Mouse (Mus musculus): ENCODE measurements at regions not wholly inside any gene's neighbourhood (a gene's known extent, or its start where the extent isn't known, plus 50 kb on each side); places are given as distances from the start of the nearest gene placed in this dataset.
"Not testable (repeated sequence)": the region's sequence is repeated elsewhere in the genome, so short reads cannot be mapped to it uniquely, and the experiment has no call there.

DNA sequence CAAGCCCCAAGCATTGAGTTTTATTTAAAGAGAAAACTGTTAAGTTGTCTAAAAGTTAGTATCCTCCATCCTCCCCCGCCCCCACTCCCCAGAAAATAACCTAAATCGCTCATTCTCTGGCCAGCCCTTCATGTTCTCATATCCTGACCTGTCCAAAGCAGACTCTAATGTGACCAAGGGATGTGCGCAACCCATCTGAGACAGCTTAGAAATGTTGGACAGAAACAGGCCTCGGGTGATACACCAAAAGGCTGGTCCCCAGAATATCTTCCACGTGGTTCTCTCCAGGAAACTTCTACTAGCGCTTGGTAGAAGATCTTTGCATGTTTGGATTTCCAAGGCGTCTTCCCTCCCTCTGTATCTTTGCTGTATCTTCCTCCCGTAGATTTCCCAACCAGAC lies 482.8 kb downstream of the Tns1 start:
- DNase-seq, result no peak

- no peak for DNase-seq
Measured at GRCm38 (mm10) chr1:73640726-73641451, 483.4 kb downstream of the Tns1 start.

DNA sequence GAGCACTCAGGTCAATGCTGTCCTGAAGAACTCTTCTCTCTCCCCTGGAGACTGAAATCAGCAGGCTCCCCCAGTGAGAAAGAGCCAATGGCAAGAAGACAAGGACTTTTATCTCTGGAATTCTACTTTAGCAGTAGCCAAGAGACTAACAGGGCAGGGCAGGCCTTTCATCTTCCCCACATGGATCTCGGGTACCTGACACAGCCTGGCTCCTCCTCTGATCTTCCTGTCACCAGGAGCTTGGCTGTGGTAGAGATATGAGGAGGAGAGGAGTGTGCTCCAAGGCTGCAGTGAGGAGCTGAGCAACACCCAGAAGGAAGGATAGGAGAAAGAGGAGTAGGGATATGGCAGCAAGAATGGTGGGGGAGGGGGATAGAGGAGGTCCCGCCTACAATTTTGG lies 488.5 kb downstream of the Tns1 start:
- DNase-seq, result no peak

DNA sequence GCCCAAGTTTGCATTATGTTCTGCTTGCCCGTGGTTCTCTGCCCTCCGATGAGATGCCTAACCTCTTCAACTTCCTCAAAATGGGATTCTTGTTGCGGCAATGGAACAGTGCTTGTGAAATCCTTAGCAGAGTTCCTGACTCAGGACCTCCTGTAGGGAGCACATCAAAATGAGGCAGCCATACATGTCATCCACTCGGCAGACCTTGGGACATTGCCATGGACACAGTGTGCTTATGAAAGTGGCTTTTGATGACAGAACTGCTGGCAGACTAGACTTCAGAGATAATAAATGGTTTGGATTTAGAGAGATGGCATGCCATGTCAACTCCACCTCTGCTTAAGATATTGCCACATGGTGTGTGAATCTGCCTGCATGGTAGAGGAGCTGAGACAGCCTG lies 489.4 kb downstream of the Tns1 start:
- no peak for DNase-seq

- no peak for DNase-seq
Measured at GRCm38 (mm10) chr1:73633071-73633470, 491.2 kb downstream of the Tns1 start.

- DNase-seq, result no peak
Measured at GRCm38 (mm10) chr1:73630363-73630762, 493.9 kb downstream of the Tns1 start.

DNA sequence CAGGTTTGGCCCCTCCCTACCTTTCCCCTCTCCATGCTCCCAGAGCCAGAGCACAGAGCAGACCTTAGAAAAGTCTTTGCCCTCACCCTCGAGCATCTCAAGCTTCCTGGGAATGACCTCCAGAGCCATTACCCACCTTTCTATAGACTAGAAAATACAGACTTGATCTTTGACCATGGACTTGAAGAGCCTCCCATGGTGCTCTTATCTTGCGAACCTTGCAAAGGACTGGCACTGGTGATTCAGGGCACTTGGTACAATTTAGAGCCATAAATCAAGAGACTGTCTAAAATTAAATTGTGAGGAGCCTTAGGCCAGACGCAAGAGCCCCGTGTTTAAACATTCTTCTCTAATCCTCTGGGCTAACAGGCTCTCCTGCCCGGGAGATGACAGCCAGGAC lies 498.9 kb downstream of the Tns1 start:
- no peak for DNase-seq

DNA sequence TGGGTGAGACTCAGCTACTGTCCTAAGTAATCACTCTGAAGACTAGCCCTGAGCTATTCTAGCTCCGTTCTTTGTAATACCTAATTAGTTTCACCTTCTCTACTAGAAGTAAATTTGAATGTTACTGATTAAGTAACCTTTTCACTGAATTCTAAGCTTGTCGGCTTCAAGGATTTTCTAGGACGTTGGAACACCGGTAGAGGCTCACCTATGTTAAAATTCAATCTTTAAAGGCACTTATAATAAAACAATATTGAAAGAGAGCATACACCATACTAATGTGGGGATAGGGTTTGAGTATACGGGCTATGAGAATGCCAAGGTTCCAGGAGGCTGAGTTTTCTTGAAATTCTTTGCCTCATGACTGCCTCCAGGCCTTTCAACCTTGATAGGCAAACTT lies 503.1 kb downstream of the Tns1 start:
- not testable (repeated sequence) for DNase-seq

- peak; percentile 21 for DNase-seq
Measured at GRCm38 (mm10) chr1:73618551-73619170, 505.6 kb downstream of the Tns1 start.

GRCm38 (mm10) chr1:73593653-73594385 lies 530.4 kb downstream of the Tns1 start:
- DNase-seq, result no peak

- no peak for DNase-seq
Measured at GRCm38 (mm10) chr1:73591342-73592099, 532.7 kb downstream of the Tns1 start.

DNA sequence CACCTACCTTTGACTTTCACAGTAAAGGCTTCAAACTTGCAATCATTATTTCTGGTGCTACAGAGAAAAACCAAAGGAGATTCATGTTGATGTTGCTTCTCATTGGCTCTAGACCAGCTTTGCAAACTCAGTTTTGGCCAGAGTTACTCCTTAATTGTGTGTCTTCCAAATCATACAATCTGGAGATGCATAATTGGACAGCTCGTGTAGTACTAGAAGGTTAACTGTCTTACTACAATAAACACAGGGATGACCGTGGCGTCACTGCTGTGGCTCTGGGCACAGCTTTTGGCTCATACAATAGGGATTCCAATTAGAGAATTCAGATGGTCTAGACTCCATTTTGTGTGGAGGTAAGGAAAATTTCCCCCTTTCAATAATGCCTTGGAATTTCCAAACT lies 544.6 kb downstream of the Tns1 start:
- DNase-seq, result no peak

DNA sequence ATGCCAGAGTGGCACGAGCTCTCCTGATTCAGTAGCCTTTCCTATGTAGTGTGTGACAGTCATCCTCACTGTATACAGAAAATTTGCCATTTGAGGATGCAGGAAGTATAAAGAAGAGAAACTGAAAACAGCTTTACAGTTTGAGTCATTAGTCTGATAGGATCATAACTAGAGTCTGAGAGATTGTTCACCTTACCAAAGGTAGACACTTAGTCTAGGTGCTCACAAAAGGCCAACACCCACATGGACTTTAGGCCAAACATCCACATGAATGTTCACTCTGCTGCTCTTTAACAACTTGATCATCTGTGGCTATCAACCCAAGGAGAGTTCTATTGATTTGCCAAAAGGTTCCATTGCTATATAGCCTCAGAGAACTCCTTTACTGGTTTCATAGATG lies 547.2 kb downstream of the Tns1 start:
- DNase-seq, result no peak

DNA sequence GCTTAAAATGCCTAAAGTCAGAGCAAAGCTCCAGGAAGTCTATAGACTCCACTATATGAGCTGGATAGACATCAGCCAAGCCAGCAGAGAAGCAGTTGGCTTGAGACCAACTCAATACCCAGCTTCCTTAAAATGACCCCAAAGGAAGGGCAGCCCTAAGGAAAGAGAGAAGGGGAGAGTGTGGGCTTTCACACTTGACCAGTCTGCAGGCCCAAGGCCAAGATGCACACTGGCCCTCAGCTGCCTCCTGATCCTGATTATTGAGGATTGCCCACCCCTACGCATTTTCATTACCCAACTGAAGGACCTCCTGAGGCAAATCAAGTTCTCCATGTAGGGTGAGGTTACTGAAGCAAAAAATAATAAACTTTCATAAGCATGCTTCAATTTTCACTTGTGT lies 548.6 kb downstream of the Tns1 start:
- no peak for DNase-seq

- no peak for DNase-seq
Measured at GRCm38 (mm10) chr1:73570944-73571343, 553.3 kb downstream of the Tns1 start.

- DNase-seq, result no peak
Measured at GRCm38 (mm10) chr1:73566770-73567169, 551.1 kb upstream of the Tnp1 start.

DNA sequence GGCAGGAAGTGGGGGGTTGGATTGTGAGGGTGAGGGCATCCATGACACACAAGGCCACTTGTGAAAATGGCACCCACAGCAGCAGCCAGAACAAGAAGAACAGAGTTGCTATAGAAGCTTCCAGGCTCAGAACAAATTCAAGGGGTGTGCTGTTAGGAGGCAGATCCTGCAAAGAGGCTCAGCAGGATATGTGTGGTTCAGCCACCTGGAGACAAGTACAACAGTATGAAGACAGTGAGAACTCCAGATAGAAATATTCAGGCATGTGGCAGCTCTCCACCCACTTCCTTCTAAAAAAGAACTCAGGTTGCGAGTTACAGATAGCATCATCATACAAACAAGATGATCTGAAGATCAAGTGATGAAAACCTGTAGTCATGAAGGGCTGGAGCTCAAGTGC lies 544.9 kb upstream of the Tnp1 start:
- no peak for DNase-seq

DNA sequence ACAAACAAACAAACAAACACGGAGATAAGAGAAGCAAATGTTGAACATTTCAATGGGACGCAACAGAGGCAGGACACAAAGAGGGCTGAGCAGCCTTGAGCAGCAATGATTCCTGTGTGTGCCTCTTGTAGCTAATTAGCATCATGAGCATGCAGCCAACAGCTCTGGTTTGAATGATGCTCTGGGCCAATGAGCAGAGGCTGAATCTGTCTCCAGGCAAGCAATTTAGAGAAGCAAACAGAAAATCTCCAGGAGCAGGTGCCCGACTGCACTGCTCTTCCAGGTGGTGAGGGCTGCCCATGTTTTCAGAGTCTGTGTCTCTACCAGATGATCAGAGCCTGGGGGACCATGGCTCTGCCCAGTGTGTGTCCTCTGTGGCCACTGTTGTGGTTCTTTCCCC lies 532.2 kb upstream of the Tnp1 start:
- no peak for DNase-seq

GRCm38 (mm10) chr1:73545401-73545800 lies 529.7 kb upstream of the Tnp1 start:
- no peak for DNase-seq

DNA sequence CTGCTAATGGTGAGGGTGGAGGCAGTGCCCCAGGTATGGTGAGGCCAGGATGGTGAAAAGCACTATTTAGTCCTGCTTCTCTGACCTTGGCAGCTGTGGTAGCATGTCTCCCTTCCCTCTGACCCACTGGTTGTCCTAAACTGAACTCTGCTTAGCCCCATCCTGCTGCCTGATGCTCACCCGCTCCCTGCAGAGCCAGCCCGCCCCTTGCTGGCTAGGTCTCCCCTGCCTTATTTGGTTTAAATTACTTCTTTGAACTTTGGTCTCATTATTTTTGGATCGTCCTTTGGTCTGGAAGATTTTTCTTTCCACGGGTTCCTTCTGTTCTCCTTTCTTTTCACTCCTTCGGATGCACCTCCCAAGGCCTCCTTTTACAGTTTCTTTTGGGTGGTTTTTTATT lies 525.7 kb upstream of the Tnp1 start:
- DNase-seq, result no peak

DNA sequence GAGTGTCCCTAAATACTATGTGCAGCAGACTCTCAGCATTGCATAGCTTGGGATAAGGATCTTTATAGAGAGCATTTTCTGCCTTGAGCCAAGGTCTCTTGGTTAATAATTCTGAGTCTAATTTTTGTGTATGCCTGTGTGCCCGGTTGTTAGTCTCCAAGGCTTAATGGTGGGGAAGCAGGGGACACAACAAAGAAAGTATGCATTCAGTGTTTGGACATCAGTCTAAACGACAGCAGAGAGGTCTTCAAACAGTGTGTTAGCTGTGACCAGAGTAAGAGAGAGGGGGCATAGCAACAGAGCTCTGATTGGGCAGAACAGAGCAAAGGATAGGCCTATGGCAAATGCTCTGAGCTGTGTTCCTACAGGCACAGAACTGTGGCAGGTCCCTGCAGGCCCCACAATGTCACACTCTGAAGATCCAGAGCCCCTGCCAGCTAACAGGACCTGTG lies 522.7 kb upstream of the Tnp1 start:
- no peak for DNase-seq

GRCm38 (mm10) chr1:73535726-73536265 lies 520.1 kb upstream of the Tnp1 start:
- no peak for DNase-seq

DNA sequence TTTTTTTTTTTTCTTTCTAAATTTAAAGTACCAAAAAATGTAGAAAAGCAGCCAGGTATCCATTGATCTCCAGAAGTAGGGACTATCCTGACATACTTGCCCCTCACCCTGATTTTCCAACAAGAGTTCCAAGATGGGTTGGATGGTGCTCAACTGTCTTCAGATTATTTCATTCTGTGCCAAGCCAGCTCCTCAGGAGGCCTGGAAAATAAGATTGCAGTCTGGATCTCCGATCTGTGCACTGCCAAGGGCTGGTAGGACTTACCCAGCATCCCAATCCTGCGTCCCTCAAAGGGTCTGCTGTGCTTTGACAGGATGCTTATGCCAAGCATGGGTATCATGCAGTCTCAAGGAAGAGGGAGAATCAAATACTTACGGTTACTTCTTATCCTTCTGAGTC lies 517.8 kb upstream of the Tnp1 start:
- DNase-seq, result no peak

Measured in right cerebral cortex, postnatal 25 days (tissue).